Mouse (Mus musculus) forebrain, embryonic 12.5 days (tissue): Measurements from ENCODE around the gene Fryl. TPM values are rescaled to one million over a fixed set of nuclear protein-coding genes. Genes with fewer than 3 reads are reported as not detected.

ENCODE experiments used
- ATAC-seq: fragments of 200-750 bp; cut with Nextera tagmentation; 2 replicates; pipeline ENCODE4 v1.8.0; 2017; ENCODE audit warnings: moderate TSS enrichment; ENCODE audit not compliant: low FRiP score
- H3K27ac ChIP-seq: fragments of 300-500 bp; sonication (generic); 2 replicates; pipeline ENCODE4 v1.5.1; 2016; ENCODE audit warnings: mild to moderate bottlenecking
- H3K27me3 ChIP-seq: fragments of 300-500 bp; sonication (generic); 2 replicates; pipeline ENCODE4 v1.6.1; 2016; ENCODE audit warnings: mild to moderate bottlenecking
- H3K36me3 ChIP-seq: fragments of 300-500 bp; sonication (generic); replicated peaks from 2 replicates; pipeline ENCODE4 v1.6.1; 2016; ENCODE audit warnings: mild to moderate bottlenecking
- H3K4me1 ChIP-seq: fragments of 300-500 bp; sonication (generic); 2 replicates; pipeline ENCODE4 v1.6.1; 2016
- H3K4me2 ChIP-seq: fragments of 300-500 bp; sonication (generic); 2 replicates; pipeline ENCODE4 v1.6.1; 2016; ENCODE audit warnings: mild to moderate bottlenecking, moderate library complexity
- H3K4me3 ChIP-seq: fragments of 300-500 bp; sonication (generic); replicated peaks from 2 replicates; pipeline ENCODE4 v1.5.1; 2016; ENCODE audit warnings: mild to moderate bottlenecking
- H3K9ac ChIP-seq: fragments of 300-500 bp; sonication (generic); 2 replicates; pipeline ENCODE4 v1.6.1; 2016; ENCODE audit warnings: mild to moderate bottlenecking
- H3K9me3 ChIP-seq: fragments of 300-500 bp; sonication (generic); 2 replicates; pipeline ENCODE4 v1.6.1; 2016
- WGBS: fragments of 180-500 bp; shearing (Covaris S2); methylation state at CpG from one replicate; pipeline ENCODE4 v1.1.7; 2016; 5-methylcytosine and 5-hydroxymethylcytosine counted together
- polyA plus RNA-seq: library from polyadenylated mRNA; unstranded; fragments of >200 nt; fragmentation: Nextera tagmentation; extraction: Ambion mirVana; gene quantifications from 2 replicates; pipeline ENCODE4 v1.2.1, GENCODE M21; 2016

The Fryl gene
- polyA plus RNA-seq, 1 experiment from 2014 or later = 53.4 TPM

DNA sequence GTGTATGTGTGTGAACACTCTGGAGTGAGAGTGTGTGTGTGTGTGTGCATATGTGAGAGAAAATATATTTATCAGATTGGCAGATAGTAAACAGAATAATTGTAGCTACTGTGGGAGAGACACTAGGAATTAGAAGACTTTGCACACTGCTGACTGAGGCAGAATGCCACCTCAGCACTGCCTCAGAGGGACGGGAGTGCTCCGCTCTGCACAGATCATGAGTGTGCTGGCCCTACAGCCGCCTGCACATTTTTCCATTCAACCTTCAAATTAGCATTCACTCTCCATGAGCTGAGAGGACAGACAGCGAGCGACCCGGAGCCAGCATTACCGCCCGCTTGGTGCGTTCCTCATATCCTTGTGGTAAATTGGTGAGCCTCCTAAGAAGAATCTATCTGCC lies 96.0 kb downstream of the Fryl start:
- H3K27ac ChIP-seq = no peak overlapping the region
- H3K4me1 ChIP-seq = peaks cover 22% of the 10 kb centered on the region
- no peaks in the 10 kb centered on the region for H3K27me3 ChIP-seq
- no peaks in the 10 kb centered on the region for H3K9me3 ChIP-seq
- H3K4me3 ChIP-seq = no peak overlapping the region
- peak; percentile 49; the same call in 1 of the 2 replicates for ATAC-seq
- H3K4me2 ChIP-seq = no peak overlapping the region
- no peaks in the 10 kb centered on the region for H3K36me3 ChIP-seq
- WGBS = 76% methylated on average over 9 of the region's 9 CpGs
- no peak overlapping the region for H3K9ac ChIP-seq

DNA sequence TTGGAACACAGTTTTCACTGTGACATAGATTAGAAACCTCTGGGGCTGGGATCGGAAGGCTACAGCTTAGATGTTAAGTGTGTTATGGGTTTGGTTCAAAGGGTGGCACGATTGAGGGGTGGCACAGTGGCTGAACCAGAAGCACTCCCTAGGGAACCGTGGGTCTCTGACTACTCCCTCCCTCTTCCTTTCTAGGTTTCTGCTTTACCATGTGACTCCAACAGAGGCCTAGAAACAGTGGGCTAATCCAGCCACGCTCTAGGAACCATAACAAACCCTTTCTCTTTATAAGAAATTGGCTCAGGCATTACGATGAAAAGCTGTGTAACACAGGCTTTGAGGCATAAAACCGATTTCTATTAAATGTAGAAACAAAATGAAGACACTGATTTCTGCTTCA lies 98.9 kb downstream of the Fryl start:
- Histone ChIP-seq H3K27me3 (no peaks in the 10 kb centered on the region), H3K4me1 (peaks cover 13% of the 10 kb centered on the region), H3K27ac (no peak overlapping the region), H3K9ac (no peak overlapping the region), H3K36me3 (no peaks in the 10 kb centered on the region), H3K4me3 (no peak overlapping the region), H3K9me3 (no peaks in the 10 kb centered on the region), H3K4me2 (no peak overlapping the region)
- 87% methylated on average over 6 of the region's 6 CpGs for WGBS
- no peak for ATAC-seq

GRCm38 (mm10) chr5:73157009-73157408 lies 99.4 kb downstream of the Fryl start:
- Histone ChIP-seq H3K4me1 (peaks cover 12% of the 10 kb centered on the region), H3K36me3 (no peaks in the 10 kb centered on the region), H3K27ac (no peak overlapping the region), H3K9ac (no peak overlapping the region), H3K27me3 (no peaks in the 10 kb centered on the region), H3K9me3 (no peaks in the 10 kb centered on the region), H3K4me2 (no peak overlapping the region), H3K4me3 (no peak overlapping the region)
- ATAC-seq = no peak
- WGBS = 92% methylated on average over 5 of the region's 5 CpGs

- no peak overlapping the region for H3K4me3 ChIP-seq
- H3K4me1 ChIP-seq = peaks cover 10% of the 10 kb centered on the region
- H3K9me3 ChIP-seq = no peaks in the 10 kb centered on the region
- H3K4me2 ChIP-seq = no peak overlapping the region
- no peaks in the 10 kb centered on the region for H3K27me3 ChIP-seq
- H3K27ac ChIP-seq = no peak overlapping the region
- H3K9ac ChIP-seq = no peak overlapping the region
- ATAC-seq = no peak
- H3K36me3 ChIP-seq = no peaks in the 10 kb centered on the region
- 86% methylated on average over 15 of the region's 15 CpGs for WGBS
Observed at GRCm38 (mm10) chr5:73156226-73156926, 100.0 kb downstream of the Fryl start.

- H3K27me3 ChIP-seq = no peaks in the 10 kb centered on the region
- no peak overlapping the region for H3K4me2 ChIP-seq
- H3K4me1 ChIP-seq = peaks cover 6% of the 10 kb centered on the region; the same call in 1 of the 2 replicates
- 89% methylated on average over 14 of the region's 14 CpGs for WGBS
- no peak overlapping the region for H3K9ac ChIP-seq
- ATAC-seq = no peak
- H3K4me3 ChIP-seq = no peak overlapping the region
- H3K27ac ChIP-seq = no peak overlapping the region
- H3K36me3 ChIP-seq = no peaks in the 10 kb centered on the region
- H3K9me3 ChIP-seq = no peaks in the 10 kb centered on the region
Observed at GRCm38 (mm10) chr5:73153802-73154465, 102.5 kb downstream of the Fryl start.

DNA sequence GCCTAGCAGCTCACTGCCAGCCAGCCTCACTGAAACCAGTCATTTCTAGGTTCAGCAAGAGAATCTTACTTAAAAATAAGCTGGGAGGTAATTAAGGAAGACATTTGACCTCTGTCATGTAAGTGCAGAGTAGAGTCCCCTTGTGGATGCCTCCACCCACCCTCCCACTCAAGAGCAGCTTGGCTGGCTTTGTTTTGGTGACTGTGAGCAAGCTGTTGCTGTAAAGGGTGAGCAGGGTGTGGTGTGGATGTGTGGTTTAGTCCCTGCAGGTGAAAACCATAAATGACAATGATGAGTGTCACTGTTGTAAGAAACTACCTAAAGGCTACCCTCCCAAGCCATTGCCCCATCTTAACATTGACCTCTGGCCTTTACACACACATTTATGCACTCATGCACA lies 104.2 kb downstream of the Fryl start:
- no peak overlapping the region for H3K4me3 ChIP-seq
- H3K36me3 ChIP-seq = peaks cover 2% of the 10 kb centered on the region; the same call in 1 of the 2 replicates
- no peak for ATAC-seq
- H3K9ac ChIP-seq = no peak overlapping the region
- no peak overlapping the region for H3K4me2 ChIP-seq
- H3K9me3 ChIP-seq = no peaks in the 10 kb centered on the region
- 0 out of 2 replicates have a peak, but pooled peaks cover 2% of the 10 kb centered on the region for H3K4me1 ChIP-seq
- no peak overlapping the region for H3K27ac ChIP-seq
- no peaks in the 10 kb centered on the region for H3K27me3 ChIP-seq

- Histone ChIP-seq H3K4me2 (no peak overlapping the region), H3K4me3 (no peak overlapping the region), H3K27ac (no peak overlapping the region), H3K36me3 (peaks cover 13% of the 10 kb centered on the region), H3K9me3 (no peaks in the 10 kb centered on the region), H3K9ac (no peak overlapping the region), H3K27me3 (no peaks in the 10 kb centered on the region), H3K4me1 (no peaks in the 10 kb centered on the region)
- no peak for ATAC-seq
- 88% methylated on average over 6 of the region's 6 CpGs for WGBS
Observed at GRCm38 (mm10) chr5:73150877-73151445, 105.5 kb downstream of the Fryl start.

DNA sequence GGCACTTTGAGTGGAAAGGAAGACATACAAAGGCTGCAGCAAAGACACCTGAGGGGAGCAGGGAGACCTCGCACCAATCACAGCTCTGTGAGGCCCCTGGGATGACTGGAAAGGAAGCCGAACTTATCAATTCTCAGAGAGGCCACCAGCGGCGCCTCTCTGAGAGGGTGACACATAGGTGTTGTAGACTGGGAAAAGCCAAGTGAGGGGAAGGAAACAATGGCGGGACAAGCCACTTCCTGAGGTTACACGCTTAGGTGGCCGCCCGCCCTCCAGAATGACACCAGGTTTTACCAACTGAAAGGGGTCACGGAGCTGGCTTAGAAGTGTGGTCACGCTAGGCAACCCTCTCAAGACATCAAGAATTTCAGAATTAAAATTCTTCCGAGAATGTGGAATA lies 111.4 kb downstream of the Fryl start:
- 97% methylated on average over 11 of the region's 11 CpGs for WGBS
- H3K4me1 ChIP-seq = no peaks in the 10 kb centered on the region
- no peak overlapping the region for H3K27ac ChIP-seq
- peaks cover 19% of the 10 kb centered on the region for H3K36me3 ChIP-seq
- H3K4me2 ChIP-seq = no peak overlapping the region
- no peak for ATAC-seq
- H3K9me3 ChIP-seq = no peaks in the 10 kb centered on the region
- no peak overlapping the region for H3K9ac ChIP-seq
- H3K27me3 ChIP-seq = no peaks in the 10 kb centered on the region
- no peak overlapping the region for H3K4me3 ChIP-seq

- Histone ChIP-seq H3K9me3 (no peaks in the 10 kb centered on the region), H3K27ac (no peak overlapping the region), H3K27me3 (no peaks in the 10 kb centered on the region), H3K36me3 (peaks cover 12% of the 10 kb centered on the region), H3K4me2 (no peak overlapping the region), H3K9ac (no peak overlapping the region), H3K4me3 (no peak overlapping the region), H3K4me1 (no peaks in the 10 kb centered on the region)
- 79% methylated on average over 2 of the region's 2 CpGs for WGBS
- no peak for ATAC-seq
Observed at GRCm38 (mm10) chr5:73141712-73142111, 114.7 kb downstream of the Fryl start.

GRCm38 (mm10) chr5:73141161-73141560 lies 115.3 kb downstream of the Fryl start:
- WGBS = 96% methylated on average over 8 of the region's 8 CpGs
- Histone ChIP-seq H3K36me3 (peaks cover 7% of the 10 kb centered on the region), H3K27ac (no peak overlapping the region), H3K9ac (no peak overlapping the region), H3K4me3 (no peak overlapping the region), H3K9me3 (no peaks in the 10 kb centered on the region), H3K4me1 (no peaks in the 10 kb centered on the region), H3K27me3 (no peaks in the 10 kb centered on the region), H3K4me2 (no peak overlapping the region)
- ATAC-seq = no peak

DNA sequence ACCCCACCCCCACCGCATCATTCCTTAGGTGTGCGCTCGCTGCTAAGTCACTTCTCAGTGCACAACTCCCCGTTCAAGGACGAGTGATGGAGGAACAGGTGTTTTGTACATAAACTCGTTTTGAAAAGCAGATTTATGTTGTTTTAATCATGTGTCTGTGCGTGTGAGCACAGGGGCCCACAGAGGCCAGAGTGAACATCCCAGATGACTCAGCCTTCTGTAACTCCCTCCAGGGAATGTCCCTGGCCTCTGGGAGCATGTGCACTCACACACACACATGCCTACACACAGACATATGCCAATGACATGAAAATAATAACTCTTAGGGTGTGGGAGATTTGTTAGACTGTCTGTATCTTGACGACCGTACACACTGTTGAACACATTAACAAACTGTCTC lies 118.9 kb downstream of the Fryl start:
- 94% methylated on average over 9 of the region's 9 CpGs for WGBS
- Histone ChIP-seq H3K9ac (no peak overlapping the region), H3K4me1 (no peaks in the 10 kb centered on the region), H3K4me3 (no peak overlapping the region), H3K27ac (no peak overlapping the region), H3K9me3 (no peaks in the 10 kb centered on the region), H3K27me3 (no peaks in the 10 kb centered on the region), H3K36me3 (0 out of 2 replicates have a peak, but pooled peaks cover 6% of the 10 kb centered on the region), H3K4me2 (no peak overlapping the region)
- ATAC-seq = no peak

DNA sequence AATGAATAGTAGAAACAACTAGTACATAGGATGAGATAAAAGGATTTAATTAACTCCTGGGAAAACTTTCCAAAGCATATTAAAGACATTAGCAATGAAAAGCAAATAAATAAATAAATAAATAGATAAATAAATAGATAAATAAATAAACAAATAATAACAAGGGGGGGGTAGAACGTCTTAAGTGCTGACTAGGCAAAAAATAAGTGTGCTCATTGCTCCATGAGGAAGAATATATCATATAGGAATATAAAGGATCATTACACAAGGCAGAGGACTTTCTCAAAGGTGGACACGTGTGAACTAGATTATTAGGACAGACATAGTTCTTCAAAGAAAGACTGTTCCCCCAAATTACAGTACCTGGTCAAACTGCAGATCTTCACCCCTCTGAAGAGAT lies 120.5 kb downstream of the Fryl start:
- Histone ChIP-seq H3K4me2 (no peak overlapping the region), H3K36me3 (0 out of 2 replicates have a peak, but pooled peaks cover 3% of the 10 kb centered on the region), H3K27me3 (no peaks in the 10 kb centered on the region), H3K4me1 (no peaks in the 10 kb centered on the region), H3K27ac (no peak overlapping the region), H3K9ac (no peak overlapping the region), H3K4me3 (no peak overlapping the region), H3K9me3 (no peaks in the 10 kb centered on the region)
- no peak for ATAC-seq
- WGBS = 89% methylated on average over 2 of the region's 2 CpGs
